Comparison of ENCODE assay signal across 21 mouse cellular contexts in genomic region chr1:33754089-33754488, GRCm38 (mm10). TPM values are rescaled to one million over a fixed set of nuclear protein-coding genes. Genes with fewer than 3 reads are reported as not detected.
DNase-seq lines count a peak whose midpoint lies in the region; ATAC-seq and TF ChIP-seq lines count a peak whose summit lies in the region.
"Had no signal": no experiment of that assay in that cellular context is flagged by ENCODE, and none has a peak within 500 bp of the region (broad histone marks: within the 10 kb centered on the region; RNA-seq: fewer than 3 reads in every experiment).

No protein-coding gene starts in this region.

- 69% methylated on average over 17 of the region's 17 CpGs for WGBS in kidney, embryonic 15.5 days
- WGBS in heart, embryonic 11.5 days (ENCODE audit: insufficient replicate concordance), result 91% methylated on average over 17 of the region's 17 CpGs

- POLR2A ChIA-PET in Patski (lab: Charles Lee), result interaction anchor here (1.0 kb wide), 1 partner anchor 9 kb away, joined by 3 read pairs; no protein-coding TSS in a partner anchor

- H3K4me3 ChIP-seq in CH12.LX (replicated peaks in 1 of 3; ENCODE audit: low read depth in 2 of 3, low read length in 2 of 3, poor library complexity in 1 of 3), result no peak overlapping the region
- H3K4me3 ChIP-seq in kidney, embryonic 15.5 days (replicated peaks), result no peak overlapping the region
- H3K4me3 ChIP-seq in heart, embryonic 11.5 days (ENCODE audit: low read depth, low read length), result no peak overlapping the region
- H3K4me3 ChIP-seq: embryonic facial prominence, embryonic 15.5 days; heart, embryonic 12.5 days; hindbrain, embryonic 13.5 days; layer of hippocampus, adult 2 months had no signal

- no peak overlapping the region for H3K4me2 ChIP-seq in CH12.LX (ENCODE audit: insufficient read depth, low read depth, poor library complexity, severe bottlenecking)
- peak overlapping the region; percentile 95 for H3K4me2 ChIP-seq in kidney, embryonic 15.5 days
- H3K4me2 ChIP-seq in heart, embryonic 11.5 days, result no peak overlapping the region
- H3K4me2 ChIP-seq: embryonic facial prominence, embryonic 15.5 days; heart, embryonic 12.5 days; hindbrain, embryonic 13.5 days had no signal

- ATAC-seq in Patski, result peak; percentile 2
- ATAC-seq in kidney, embryonic 15.5 days (replicated peaks; ENCODE audit: low FRiP score), result 0 out of 2 replicates have a peak, but pooled peaks have one; percentile 14
- no peak for ATAC-seq in heart, embryonic 11.5 days (replicated peaks; ENCODE audit: insufficient number of reproducible peaks, low FRiP score, low TSS enrichment)
- ATAC-seq: forebrain, embryonic 16.5 days; inflammation-experienced regulatory T-cells, adult 6 months had no signal

- dilution Hi-C loops in CH12.LX (cut with MboI; ENCODE audit: extremely low pct_ligation_motif_present, extremely low pct_unique_long_range_greater_than_20kb, low sequenced_read_pairs), result no loop called here

- no peak for TF ChIP-seq POLR2A in CH12.LX (IDR thresholded peaks at IDR 0.05; ENCODE audit: low read depth, low read length)

- H3K27me3 ChIP-seq in CH12.LX (replicated peaks) (no peaks in the 10 kb centered on the region), Patski (no peaks in the 10 kb centered on the region)
- no peaks in the 10 kb centered on the region for H3K27me3 ChIP-seq in kidney, embryonic 15.5 days
- no peaks in the 10 kb centered on the region for H3K27me3 ChIP-seq in heart, embryonic 11.5 days (ENCODE audit: control insufficient read depth, insufficient read depth, low read length)
- H3K27me3 ChIP-seq: embryonic facial prominence, embryonic 15.5 days; heart, embryonic 12.5 days; hindbrain, embryonic 13.5 days had no signal

- peaks cover 44% of the 10 kb centered on the region for H3K79me2 ChIP-seq in CH12.LX (replicated peaks; ENCODE audit: control insufficient read depth, extremely low read depth, insufficient read depth, poor library complexity, severe bottlenecking)

- no peak for TF ChIP-seq RAD21 in CH12.LX (IDR thresholded peaks at IDR 0.05; ENCODE audit: low read depth, low read length)

- intact Hi-C loops in gastrocnemius, postnatal 36 days (cut with DNase I), result no loop called here

- CTCF ChIA-PET in Patski (lab: Charles Lee), result interaction anchor here (0.9 to 2.5 kb wide), 4 partner anchors 11 to 217 kb away, joined by 3 to 9 read pairs (median 4); no protein-coding TSS in a partner anchor

- peaks cover 3% of the 10 kb centered on the region for H3K9me3 ChIP-seq in CH12.LX (replicated peaks; ENCODE audit: low read length)
- H3K9me3 ChIP-seq in kidney, embryonic 15.5 days (replicated peaks), result no peaks in the 10 kb centered on the region
- H3K9me3 ChIP-seq in heart, embryonic 11.5 days (replicated peaks; ENCODE audit: control insufficient read depth, low read length), result no peaks in the 10 kb centered on the region
- H3K9me3 ChIP-seq: embryonic facial prominence, embryonic 15.5 days; heart, embryonic 12.5 days; hindbrain, embryonic 13.5 days had no signal

- in situ Hi-C loops in CH12.LX (cut with MboI; ENCODE audit: low pct_ligation_motif_present, low pct_unique_long_range_greater_than_20kb, low sequenced_read_pairs), result no loop called here
- in situ Hi-C loops in Patski (cut with MboI; ENCODE audit: low pct_unique_long_range_greater_than_20kb), result loop anchor here (25.0 kb wide), 1 partner anchor 1083 kb away; the partner anchor contains the start of genes Fam168b and Plekhb2

- TF ChIP-seq CTCF in CH12.LX (conservative IDR thresholded peaks at IDR 0.05 in 1 of 2, IDR thresholded peaks at IDR 0.05 in 1 of 2; ENCODE audit: low read depth in 2 of 2, low read length in 2 of 2), result no peak
- TF ChIP-seq CTCF in Patski (IDR thresholded peaks at IDR 0.05), result no peak

- DNase-seq in CH12.LX (ENCODE audit: extremely low read depth) (no peak), Patski (ENCODE audit: low read depth, low spot score) (no peak)
- DNase-seq in kidney, postnatal 4 days, result peak; percentile 29 to 49
- DNase-seq in gastrocnemius, adult 18-20 months (ENCODE audit: low spot score), result no peak
- DNase-seq in gastrocnemius, postnatal 36 days, result no peak
- DNase-seq: adrenal gland, postnatal 36 days; cerebellum, adult 18-20 months; cerebellum, postnatal 36 days; heart, postnatal 14 days; lung, postnatal 14 days; right cerebral cortex, postnatal 25 days; thymus, postnatal 25 days had no signal

- H3K36me3 ChIP-seq in CH12.LX (replicated peaks in 1 of 2; ENCODE audit: control insufficient read depth in 1 of 2, insufficient read depth in 1 of 2, low read length in 1 of 2), result peaks cover 6 to 49% of the 10 kb centered on the region in 2 experiments
- peaks cover 11% of the 10 kb centered on the region for H3K36me3 ChIP-seq in kidney, embryonic 15.5 days
- no peaks in the 10 kb centered on the region; the same call in 1 of the 2 replicates for H3K36me3 ChIP-seq in heart, embryonic 11.5 days (ENCODE audit: control insufficient read depth, insufficient read depth, low read length)
- H3K36me3 ChIP-seq: embryonic facial prominence, embryonic 15.5 days; hindbrain, embryonic 13.5 days had no signal

- TF ChIP-seq EP300 in CH12.LX (IDR thresholded peaks at IDR 0.05; ENCODE audit: low read length), result no peak

- H3K9ac ChIP-seq in CH12.LX (ENCODE audit: insufficient read depth, low read depth), result no peak overlapping the region
- H3K9ac ChIP-seq in kidney, embryonic 15.5 days, result no peak overlapping the region
- no peak overlapping the region for H3K9ac ChIP-seq in heart, embryonic 11.5 days (ENCODE audit: low read depth, low read length)
- H3K9ac ChIP-seq: embryonic facial prominence, embryonic 15.5 days; heart, embryonic 12.5 days; hindbrain, embryonic 13.5 days had no signal

- peaks cover 6 to 36% of the 10 kb centered on the region in 2 experiments for H3K4me1 ChIP-seq in CH12.LX (ENCODE audit: control insufficient read depth in 1 of 2, insufficient read depth in 2 of 2)
- H3K4me1 ChIP-seq in kidney, embryonic 15.5 days, result peaks cover 38% of the 10 kb centered on the region
- peaks cover 11% of the 10 kb centered on the region for H3K4me1 ChIP-seq in heart, embryonic 11.5 days (ENCODE audit: control insufficient read depth, insufficient read depth, low read length)

- no peak overlapping the region for H3K27ac ChIP-seq in CH12.LX (ENCODE audit: insufficient read depth, low read depth)
- H3K27ac ChIP-seq in kidney, embryonic 15.5 days, result peak overlapping the region; percentile 86
- H3K27ac ChIP-seq in heart, embryonic 11.5 days (ENCODE audit: low read depth, low read length), result no peak overlapping the region
- H3K27ac ChIP-seq: embryonic facial prominence, embryonic 15.5 days; hindbrain, embryonic 13.5 days; layer of hippocampus, adult 2 months had no signal

TF ChIP-seq in CH12.LX, 34 proteins besides CTCF, POLR2A, EP300 and RAD21:
- TF ChIP-seq USF2 (conservative IDR thresholded peaks at IDR 0.05; ENCODE audit: low read depth, low read length) (no peak), MAFK (IDR thresholded peaks at IDR 0.05; ENCODE audit: insufficient replicate concordance, low read length) (peak; percentile 63; the same call in 1 of the 2 replicates)

RNA-seq across cellular contexts. Expression of gene Bag2, which starts 3.5 kb away (rescaled TPM):
- total RNA-seq in CH12.LX (2012; rRNA removed), result 51.1 and 54.8 TPM in 2 replicates
- 73.5 and 81.7 TPM in 2 replicates for total RNA-seq in CH12.LX (2014; rRNA removed)
- 62.1 and 64.4 TPM in 2 replicates for polyA plus RNA-seq in CH12.LX (2012; ENCODE audit: insufficient read length, low read depth)
- polyA plus RNA-seq in Patski (2021), result 194 TPM
- polyA plus RNA-seq in kidney, embryonic 15.5 days (2015; fragmentation: Nextera tagmentation; extraction: Ambion mirVana), result 84.7 and 87.6 TPM in 2 replicates
- 10 to 100 TPM; 16.4 to 17.3 TPM for total RNA-seq in gastrocnemius, adult 18-20 months (2021)
- 10 to 100 TPM; 15.8 to 19.0 TPM for total RNA-seq in gastrocnemius, postnatal 36 days (2021)
- polyA plus RNA-seq in heart, embryonic 11.5 days (2014; fragmentation: Nextera tagmentation; extraction: Ambion mirVana), result 96.4 and 99.9 TPM in 2 replicates
- total RNA-seq: neutrophil, adult 5-6 weeks had no signal

RNA-seq across cellular contexts. Expression of gene Rab23, which starts 34.4 kb away (rescaled TPM):
- total RNA-seq in CH12.LX (2012; rRNA removed) (5.8 and 5.9 TPM in 2 replicates), CH12.LX (2014; rRNA removed) (5.0 and 6.7 TPM in 2 replicates)
- polyA plus RNA-seq in CH12.LX (2012; ENCODE audit: insufficient read length, low read depth) (16.8 and 17.6 TPM in 2 replicates), Patski (2021) (23.3 TPM)
- 28.0 and 30.2 TPM in 2 replicates for polyA plus RNA-seq in kidney, embryonic 15.5 days (2015; fragmentation: Nextera tagmentation; extraction: Ambion mirVana)
- 1 to 10 TPM; 4.7 to 4.8 TPM for total RNA-seq in gastrocnemius, adult 18-20 months (2021)
- total RNA-seq in gastrocnemius, postnatal 36 days (2021), result 1 to 10 TPM; 4.2 to 5.1 TPM
- polyA plus RNA-seq in heart, embryonic 11.5 days (2014; fragmentation: Nextera tagmentation; extraction: Ambion mirVana), result 14.2 and 14.4 TPM in 2 replicates

Comparison
In these comparisons a context has a peak if more than half of its experiments do, and no peak if none do; other contexts are left out.
1. DNase-seq: peak in kidney, postnatal 4 days (2 of 2); none in CH12.LX (single experiment), Patski (single experiment), gastrocnemius, adult 18-20 months (single experiment) and gastrocnemius, postnatal 36 days (0 of 2).